Mouse (Mus musculus): ENCODE measurements around the gene Otud3.
A peak's percentile ranks its signal among the peaks of the same experiment; 100 is the strongest.

The Otud3 gene

GRCm38 (mm10) chr4:138852961-138853360, 60.8 kb downstream of the Otud3 start:
- no peak for DNase-seq (ENCODE audit: low spot score in 2 of 2)

DNA sequence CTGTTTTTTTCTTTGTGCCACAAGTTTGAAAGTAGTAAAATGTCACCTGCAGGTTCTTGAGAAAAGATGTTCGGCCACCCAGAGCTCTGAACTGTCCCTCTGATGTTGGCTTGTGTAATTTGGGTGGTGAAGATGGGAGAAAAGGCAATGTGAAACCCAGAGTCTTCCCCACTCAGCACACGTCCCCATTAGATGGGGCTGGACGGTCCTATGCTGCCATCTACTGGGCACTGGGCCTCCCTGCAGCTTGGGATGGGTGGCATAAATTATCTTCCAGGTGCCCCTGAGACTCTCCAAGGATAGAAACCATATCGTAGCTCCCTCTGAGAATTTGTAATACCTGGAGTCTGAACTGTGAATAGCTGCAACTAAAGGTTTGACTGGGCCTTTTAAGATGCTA, 62.3 kb downstream of the Otud3 start:
- DNase-seq (ENCODE audit: low spot score in 2 of 2) = peak; percentile 63 to 70

All from right cerebral cortex, postnatal 36 days (tissue).